Mouse (Mus musculus) embryonic facial prominence, embryonic 10.5 days (tissue): ENCODE measurements at regions not wholly inside any gene's neighbourhood (a gene's known extent, or its start where the extent isn't known, plus 50 kb on each side); places are given as distances from the start of the nearest gene placed in this dataset.

Experiments used
- DNase-seq: peaks from one replicate; pipeline ENCODE4 v3.0.0-alpha.2; 2017; ENCODE audit warnings: low spot score
- H3K27ac ChIP-seq: fragments of 300-500 bp; sonication (generic); replicated peaks from 2 replicates; pipeline ENCODE4 v1.5.1; 2016; ENCODE audit warnings: mild to moderate bottlenecking
- H3K27me3 ChIP-seq: fragments of 300-500 bp; sonication (generic); replicated peaks from 2 replicates; pipeline ENCODE4 v1.6.1; 2016; ENCODE audit warnings: low read depth, mild to moderate bottlenecking; ENCODE audit not compliant: poor library complexity, severe bottlenecking
- H3K36me3 ChIP-seq: fragments of 300-500 bp; sonication (generic); replicated peaks from 2 replicates; pipeline ENCODE4 v1.6.1; 2016; ENCODE audit warnings: mild to moderate bottlenecking, moderate library complexity
- H3K4me1 ChIP-seq: fragments of 300-500 bp; sonication (generic); 2 replicates; pipeline ENCODE4 v1.6.1; 2016
- H3K4me3 ChIP-seq: fragments of 300-500 bp; sonication (generic); 2 replicates; pipeline ENCODE4 v1.5.1; 2016; ENCODE audit warnings: mild to moderate bottlenecking, moderate library complexity
- H3K9me3 ChIP-seq: fragments of 300-500 bp; sonication (generic); 2 replicates; pipeline ENCODE4 v1.6.1; 2016; ENCODE audit warnings: mild to moderate bottlenecking
- WGBS: fragments of 180-500 bp; shearing (Covaris S2); methylation state at CpG from one replicate; pipeline ENCODE4 v1.1.7; 2016; 5-methylcytosine and 5-hydroxymethylcytosine counted together

DNA sequence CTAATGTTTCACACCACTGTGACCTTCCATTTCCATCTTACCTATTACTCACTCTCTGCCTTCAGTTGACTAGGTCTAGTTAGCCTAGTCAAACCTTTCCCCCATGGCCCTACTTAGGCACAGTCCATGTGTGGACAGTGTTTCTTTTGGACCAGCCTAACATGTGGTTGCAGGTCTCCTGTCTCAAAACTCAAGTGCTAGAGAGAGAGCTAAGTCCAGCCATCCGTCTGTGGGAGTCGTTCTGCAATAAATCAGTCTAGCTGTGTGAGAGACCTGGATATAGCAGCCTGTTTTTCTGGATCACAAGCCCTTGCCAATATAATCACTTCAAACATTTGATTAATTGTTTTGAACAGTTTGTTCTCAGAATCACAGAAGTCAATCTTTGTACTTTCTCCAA lies 57.2 kb upstream of the Arhgef26 start:
- WGBS, result 85% methylated on average over 2 of the region's 2 CpGs
- DNase-seq, result no peak
- H3K4me3 ChIP-seq, result no peak overlapping the region
- no peaks in the 10 kb centered on the region for H3K36me3 ChIP-seq
- H3K4me1 ChIP-seq, result no peaks in the 10 kb centered on the region
- H3K27ac ChIP-seq, result no peak overlapping the region
- H3K9me3 ChIP-seq, result no peaks in the 10 kb centered on the region
- no peaks in the 10 kb centered on the region for H3K27me3 ChIP-seq
